Mouse (Mus musculus): ENCODE measurements around the gene Limd2.
"Not testable (repeated sequence)": the region's sequence is repeated elsewhere in the genome, so short reads cannot be mapped to it uniquely, and the experiment has no call there.

The Limd2 gene

DNA sequence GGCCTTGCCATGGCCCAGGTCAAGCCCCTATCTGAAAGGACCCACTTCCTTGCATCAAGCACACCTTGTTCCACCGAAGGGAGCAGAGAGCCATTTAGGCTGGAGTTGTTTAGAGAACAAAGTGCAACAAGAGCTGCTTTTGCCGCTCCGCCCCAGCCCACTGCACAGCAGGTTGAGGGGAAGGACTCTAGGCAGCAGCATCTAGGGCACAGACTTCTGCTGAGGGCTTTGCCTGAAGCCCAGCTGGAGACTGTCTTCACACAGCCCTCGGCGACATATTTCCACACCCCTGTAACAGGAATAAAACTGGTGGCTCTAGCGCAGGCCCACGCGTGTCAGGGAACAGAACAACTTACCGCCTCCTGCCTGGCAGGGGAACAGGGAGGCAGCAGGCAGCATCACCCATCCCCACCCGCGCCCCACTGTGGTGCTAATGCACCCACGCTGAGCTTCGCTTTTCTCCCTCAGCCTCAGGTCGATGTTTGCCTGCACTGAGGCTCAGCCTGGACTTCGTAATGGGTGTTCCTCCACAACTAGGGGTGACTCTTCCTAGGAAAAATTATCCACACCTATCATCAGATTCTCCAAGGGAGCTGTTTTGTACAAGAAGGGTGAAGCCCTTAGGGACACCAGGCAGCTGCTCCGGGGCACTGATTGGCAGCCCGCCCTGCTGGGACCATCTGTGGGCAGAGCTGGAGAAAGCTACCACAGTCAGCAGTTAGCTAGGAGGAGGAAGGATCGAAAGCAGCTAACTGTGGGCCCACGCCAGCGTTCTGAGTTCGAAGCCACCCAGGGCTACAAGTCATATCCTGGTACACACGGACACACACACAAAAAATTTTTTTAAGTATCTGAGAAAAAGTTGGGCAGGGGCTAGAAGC lies at the start of gene Limd2, which contains the start of gene Gm10840:
TSS of gene Limd2 (minus strand) at position 20 of the 881 bp plus-strand sequence.
TSS of gene Gm10840 (plus strand) at position 10 of the 881 bp plus-strand sequence.
- peak; percentile 31 to 55 for DNase-seq (ENCODE audit: low spot score in 2 of 2)

GRCm38 (mm10) chr11:106202123-106202465 lies 41.4 kb upstream of the Limd2 start, which contains the start of gene Strada:
TSS of gene Strada (minus strand) at chr11:106202168.
- DNase-seq (ENCODE audit: low spot score in 2 of 2), result peak; percentile 26 to 29

DNA sequence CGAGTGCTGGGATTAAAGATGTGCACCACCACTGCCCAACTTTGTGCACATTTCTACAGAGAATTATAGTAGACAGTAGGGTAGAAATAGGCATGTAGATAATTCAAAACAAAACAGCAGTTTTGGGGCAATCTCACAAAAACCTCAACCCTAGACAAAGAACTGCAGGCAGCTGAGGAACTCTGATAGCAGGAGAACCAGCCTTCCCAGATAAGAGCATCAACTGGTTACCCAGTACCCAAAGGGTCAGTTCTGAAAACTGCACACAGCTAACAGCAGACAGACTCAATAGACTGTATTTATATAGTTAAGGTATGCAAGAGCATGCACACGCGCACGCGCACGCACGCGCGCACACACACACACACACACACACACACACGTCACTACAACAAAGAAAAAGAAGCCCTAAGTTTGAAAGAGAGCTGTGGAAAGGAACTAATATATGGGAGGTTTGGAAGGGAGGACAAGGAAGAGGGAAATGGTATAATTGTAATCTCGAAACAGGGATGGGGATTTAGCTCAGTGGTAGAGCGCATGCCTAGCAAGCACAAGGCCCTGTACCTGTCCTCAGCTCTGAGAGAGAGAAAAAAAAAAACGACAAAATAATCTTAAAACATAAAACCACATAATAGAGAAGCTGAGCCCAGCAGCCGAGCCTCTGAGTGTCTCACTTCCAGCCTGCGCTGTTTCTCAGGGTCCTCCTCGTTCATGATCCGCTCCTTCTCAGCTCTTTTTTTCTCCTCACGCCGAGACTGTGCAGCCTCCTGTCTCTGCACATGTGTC lies 40.9 kb upstream of the Limd2 start:
- no peak for DNase-seq (ENCODE audit: low spot score in 2 of 2)

DNA sequence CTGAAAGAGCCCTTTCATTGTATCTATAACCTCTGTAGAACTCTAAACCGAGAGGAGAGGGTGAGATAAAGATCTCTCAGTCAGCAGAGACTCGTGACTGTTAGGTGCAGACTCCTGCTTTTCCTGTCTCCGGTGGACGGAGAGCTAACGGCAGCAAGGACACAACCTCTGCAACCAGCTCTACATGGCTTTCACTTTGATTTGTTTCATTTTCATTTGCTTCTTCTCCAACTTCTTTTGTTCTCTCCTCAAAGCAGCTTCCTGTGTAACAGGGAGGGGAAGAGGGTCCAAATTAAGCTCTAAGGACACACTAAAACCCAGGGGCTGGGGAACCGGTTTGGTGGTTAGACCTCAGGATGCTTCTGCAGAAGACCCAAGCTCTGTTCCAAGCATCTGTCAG lies 40.1 kb upstream of the Limd2 start:
- no peak for DNase-seq (ENCODE audit: low spot score in 2 of 2)

- not testable (repeated sequence) for DNase-seq (ENCODE audit: low spot score in 2 of 2)
Measured at GRCm38 (mm10) chr11:106199997-106200396, 39.3 kb upstream of the Limd2 start.

DNA sequence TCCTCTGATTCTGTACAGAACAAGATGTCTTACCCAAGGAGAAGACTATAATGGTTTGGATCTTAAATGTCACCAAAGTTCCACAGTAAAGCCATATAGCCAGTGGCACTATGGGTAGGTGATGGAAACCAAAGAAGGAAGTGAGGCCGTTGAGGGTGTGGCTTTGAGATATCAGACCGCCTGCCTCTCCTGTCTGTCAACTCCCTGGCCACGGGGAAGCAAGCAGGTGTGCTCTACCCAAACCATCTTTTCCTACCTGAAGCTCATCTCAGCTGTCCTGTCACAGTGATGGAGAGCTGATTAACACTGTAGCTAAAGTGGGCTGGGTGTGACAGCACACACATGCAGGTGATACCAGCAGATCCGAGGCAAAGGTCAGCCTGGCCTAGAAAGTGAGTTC lies 37.6 kb upstream of the Limd2 start:
- no peak for DNase-seq (ENCODE audit: low spot score in 2 of 2)

DNA sequence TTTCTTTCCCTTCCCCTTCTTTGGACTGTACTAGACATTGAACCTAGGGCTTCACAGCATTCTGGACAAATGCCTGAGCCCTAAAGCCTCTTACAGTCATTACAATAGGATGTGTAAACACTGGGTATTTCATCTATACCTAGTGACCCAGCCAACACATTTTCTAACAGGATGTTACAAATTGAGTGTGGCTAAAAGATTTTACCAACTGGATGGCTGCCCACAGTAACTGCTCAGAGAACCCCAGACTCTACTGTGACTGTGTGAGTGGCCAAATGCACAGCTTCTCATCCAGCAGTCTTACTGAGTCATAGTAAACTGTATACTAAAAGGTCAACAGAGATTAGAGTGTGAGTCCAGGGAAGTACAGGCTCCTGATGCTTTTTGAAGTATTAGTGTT lies 34.7 kb upstream of the Limd2 start:
- DNase-seq (ENCODE audit: low spot score in 2 of 2), result no peak

DNA sequence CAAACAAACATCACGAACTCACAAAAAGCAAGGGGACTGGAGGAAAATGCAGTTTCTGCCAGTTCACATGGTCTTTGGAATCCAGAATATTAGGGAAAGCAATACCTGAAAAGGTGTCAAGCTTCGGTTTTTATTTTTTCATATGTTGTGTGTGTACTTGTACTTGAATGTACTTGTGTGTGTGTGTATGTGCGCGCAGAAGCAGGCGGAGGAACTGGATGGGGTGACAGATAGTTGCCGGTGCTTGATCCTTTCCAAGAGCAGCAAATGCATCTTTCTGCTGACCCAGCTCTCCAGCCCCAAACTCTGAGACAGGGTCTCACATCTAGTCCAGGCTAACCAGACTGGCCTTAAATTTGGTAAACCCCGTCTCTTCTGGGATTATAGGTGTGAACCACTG lies 34.2 kb upstream of the Limd2 start:
- DNase-seq (ENCODE audit: low spot score in 2 of 2), result no peak

- no peak for DNase-seq (ENCODE audit: low spot score in 2 of 2)
Measured at GRCm38 (mm10) chr11:106194155-106194541, 33.5 kb upstream of the Limd2 start.

GRCm38 (mm10) chr11:106193371-106194154 lies 32.9 kb upstream of the Limd2 start:
- peak; percentile 96 to 97 for DNase-seq (ENCODE audit: low spot score in 2 of 2)

DNA sequence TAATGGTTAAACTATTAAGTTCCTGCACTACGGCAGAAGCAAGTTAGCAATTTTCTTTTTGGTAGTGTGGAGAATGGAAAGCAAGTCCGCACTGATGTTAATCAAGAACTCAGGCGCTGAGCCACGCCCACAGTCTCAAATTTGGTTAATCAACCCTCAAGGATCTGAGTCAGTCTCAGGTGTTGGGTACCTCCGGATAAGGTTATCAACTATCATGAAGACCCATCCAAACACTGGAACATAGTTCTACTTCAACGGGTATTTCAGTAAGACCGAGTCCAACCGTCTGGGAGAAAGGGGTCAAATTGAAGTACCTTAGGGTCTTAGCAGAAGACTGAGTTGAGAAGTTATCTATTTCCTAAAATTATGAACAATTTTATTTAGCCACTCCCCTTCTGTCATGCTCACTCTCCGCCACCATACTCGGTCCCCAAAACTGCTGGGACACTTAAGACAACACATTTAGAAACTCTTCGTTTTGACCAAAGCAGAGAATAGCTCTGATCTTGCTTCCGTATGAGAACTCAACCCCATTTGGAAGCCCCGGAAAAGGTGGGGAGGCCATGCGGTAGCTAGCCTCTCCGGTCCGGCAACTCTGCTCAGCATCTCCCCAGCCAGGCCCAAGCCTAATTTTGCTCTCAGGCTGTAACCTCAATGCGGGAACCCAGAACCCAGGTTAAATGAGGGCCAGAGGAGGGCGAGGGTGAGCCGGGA lies 32.2 kb upstream of the Limd2 start:
- DNase-seq (ENCODE audit: low spot score in 2 of 2), result peak in 1 of 2 experiments; percentile 28

DNA sequence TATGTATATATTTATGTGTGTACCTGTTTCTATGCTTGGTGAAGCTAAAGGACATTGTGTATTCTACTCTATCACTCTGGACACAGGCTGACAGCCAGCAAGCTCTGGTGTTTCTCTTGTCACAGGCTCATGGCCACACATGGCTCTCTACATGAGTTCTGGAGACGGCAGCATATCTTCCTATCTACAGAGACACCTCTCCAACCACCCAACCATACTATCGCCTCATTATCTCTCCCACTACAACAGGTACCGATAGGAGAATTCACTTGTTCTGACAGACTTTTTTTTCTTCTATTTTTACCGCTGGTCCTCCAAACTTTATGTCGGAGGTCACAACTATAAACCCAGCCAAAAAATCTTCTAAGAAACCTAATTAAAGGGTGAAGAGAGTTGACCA lies 31.6 kb upstream of the Limd2 start:
- DNase-seq (ENCODE audit: low spot score in 2 of 2), result no peak

GRCm38 (mm10) chr11:106191716-106192115 lies 31.1 kb upstream of the Limd2 start:
- DNase-seq (ENCODE audit: low spot score in 2 of 2), result no peak

DNA sequence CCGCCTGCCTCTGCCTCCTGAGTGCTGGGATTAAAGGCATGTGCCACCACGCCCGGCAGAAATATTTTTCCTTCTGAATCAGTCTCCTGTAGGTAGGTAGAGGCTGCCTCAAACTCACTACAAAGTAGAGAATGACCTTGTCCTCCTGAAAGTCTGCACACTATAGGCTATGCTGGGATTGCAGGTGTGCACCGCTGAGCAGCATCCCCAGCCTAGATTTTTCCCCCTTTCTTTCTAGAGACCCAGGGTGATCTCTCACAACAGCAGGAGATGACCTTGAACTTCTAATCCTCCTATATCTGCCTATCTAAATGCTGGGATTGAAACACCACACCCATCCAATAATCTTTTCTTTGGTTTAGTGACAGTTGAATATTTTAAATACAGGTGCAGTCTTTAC lies 26.7 kb upstream of the Limd2 start:
- no peak for DNase-seq (ENCODE audit: low spot score in 2 of 2)

GRCm38 (mm10) chr11:106180449-106180801 lies 19.8 kb upstream of the Limd2 start:
- no peak for DNase-seq (ENCODE audit: low spot score in 2 of 2)

- DNase-seq (ENCODE audit: low spot score in 2 of 2), result no peak
Measured at GRCm38 (mm10) chr11:106179711-106180448, 19.2 kb upstream of the Limd2 start.

GRCm38 (mm10) chr11:106178036-106178782 lies 17.5 kb upstream of the Limd2 start:
- no peak for DNase-seq (ENCODE audit: low spot score in 2 of 2)

DNA sequence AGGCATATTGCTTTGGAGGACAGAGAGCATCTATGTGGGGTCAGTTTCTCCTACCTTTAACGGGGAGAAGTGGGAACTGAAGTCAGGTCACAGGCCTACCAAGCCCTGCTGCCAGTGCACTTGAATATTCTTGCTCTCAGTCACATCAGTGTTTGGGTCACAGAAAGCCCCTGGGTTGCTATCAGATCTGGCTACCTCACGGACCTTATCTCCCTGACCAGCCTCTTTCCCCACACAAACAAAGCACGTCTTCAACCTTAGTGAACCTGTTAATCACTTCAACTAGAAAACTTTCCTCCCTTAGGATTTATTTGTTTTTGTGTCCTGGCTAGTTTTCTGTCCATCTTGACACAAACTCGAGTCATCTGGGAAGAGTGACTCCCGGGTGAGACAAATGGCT lies 15.7 kb upstream of the Limd2 start:
- DNase-seq (ENCODE audit: low spot score in 2 of 2), result no peak

- no peak for DNase-seq (ENCODE audit: low spot score in 2 of 2)
Measured at GRCm38 (mm10) chr11:106175081-106175480, 14.4 kb upstream of the Limd2 start.

- DNase-seq (ENCODE audit: low spot score in 2 of 2), result no peak
Measured at GRCm38 (mm10) chr11:106174372-106174771, 13.7 kb upstream of the Limd2 start.
